Mouse (Mus musculus): ENCODE measurements around the gene Lrguk. TPM values are rescaled to one million over a fixed set of nuclear protein-coding genes. Genes with fewer than 3 reads are reported as not detected.

Lrguk gene
- total RNA-seq, 2 experiments from 2014 or later: 1.9 to 2.3 TPM

GRCm38 (mm10) chr6:34148021-34148420, 118.8 kb downstream of the Lrguk start:
- no peak for DNase-seq

- DNase-seq: no peak
These were observed 119.4 kb downstream of the Lrguk start for GRCm38 (mm10) chr6:34148639-34149038.

- DNase-seq: no peak
These were observed 119.8 kb downstream of the Lrguk start for GRCm38 (mm10) chr6:34149066-34149465.

- DNase-seq: no peak
These were observed 120.6 kb downstream of the Lrguk start for GRCm38 (mm10) chr6:34149821-34150220.

- DNase-seq: no peak
These were observed 124.1 kb downstream of the Lrguk start for GRCm38 (mm10) chr6:34153069-34154052.

GRCm38 (mm10) chr6:34154202-34154601, 125.0 kb downstream of the Lrguk start:
- DNase-seq: peak in 1 of 2 experiments; percentile 35

- no peak for DNase-seq
These were observed 126.0 kb downstream of the Lrguk start for GRCm38 (mm10) chr6:34155137-34155804.

GRCm38 (mm10) chr6:34156057-34156456, 126.8 kb downstream of the Lrguk start:
- no peak for DNase-seq

GRCm38 (mm10) chr6:34156841-34157748, 127.8 kb downstream of the Lrguk start:
- DNase-seq: no peak

- DNase-seq: no peak
These were observed 131.0 kb downstream of the Lrguk start for GRCm38 (mm10) chr6:34159998-34160815.

- DNase-seq: no peak
These were observed 131.6 kb downstream of the Lrguk start for GRCm38 (mm10) chr6:34160816-34161310.

GRCm38 (mm10) chr6:34161511-34161910, 132.3 kb downstream of the Lrguk start:
- DNase-seq: no peak

GRCm38 (mm10) chr6:34162607-34163006, 133.4 kb downstream of the Lrguk start:
- no peak for DNase-seq

GRCm38 (mm10) chr6:34163014-34163413, 133.8 kb downstream of the Lrguk start:
- DNase-seq: no peak

- DNase-seq: no peak
These were observed 139.6 kb downstream of the Lrguk start for GRCm38 (mm10) chr6:34168834-34169233.

- DNase-seq: no peak
These were observed 141.7 kb downstream of the Lrguk start for GRCm38 (mm10) chr6:34170844-34171494.

- no peak for DNase-seq
These were observed 142.7 kb downstream of the Lrguk start for GRCm38 (mm10) chr6:34171748-34172457.

GRCm38 (mm10) chr6:34173251-34173650, 144.0 kb downstream of the Lrguk start:
- DNase-seq: no peak

- no peak for DNase-seq
These were observed 145.5 kb downstream of the Lrguk start for GRCm38 (mm10) chr6:34174715-34175114.
